Mouse (Mus musculus): ENCODE data around the gene Wwtr1. TPM values are rescaled to one million over a fixed set of nuclear protein-coding genes. Genes with fewer than 3 reads are reported as not detected.

The Wwtr1 gene
- polyA plus RNA-seq, 1 experiment from 2014 or later: 30.9 TPM

DNA sequence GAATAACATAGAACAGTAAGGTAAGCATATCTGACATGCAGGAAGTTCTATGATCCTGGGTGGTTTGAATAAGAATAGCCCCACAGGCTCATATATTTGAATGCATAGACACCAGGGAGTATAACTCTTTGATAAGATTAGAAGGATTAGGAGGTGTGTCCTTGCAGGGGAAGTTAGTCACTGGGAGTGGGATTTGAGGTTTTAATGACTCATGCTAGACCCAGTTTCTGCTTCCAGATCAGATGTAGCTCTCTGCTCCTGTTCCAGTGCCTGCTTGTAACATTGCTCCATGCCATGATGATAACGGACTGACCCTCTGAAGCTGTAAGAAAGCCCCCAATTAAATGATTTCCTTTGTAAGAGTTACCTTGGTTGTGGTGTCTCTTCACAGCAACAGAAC is 155.1 kb downstream of the Wwtr1 start:
- Histone ChIP-seq H3K27ac (replicated peaks; ENCODE audit: low read depth, low read length) (no peak overlapping the region), H3K9me3 (ENCODE audit: control insufficient read depth, low read length) (no peaks in the 10 kb centered on the region), H3K27me3 (replicated peaks; ENCODE audit: control insufficient read depth, insufficient read depth, low read length) (no peaks in the 10 kb centered on the region), H3K9ac (ENCODE audit: low read depth, low read length) (no peak overlapping the region), H3K4me3 (ENCODE audit: low read depth, low read length) (no peak overlapping the region), H3K4me2 (ENCODE audit: low read depth, low read length) (no peak overlapping the region), H3K4me1 (ENCODE audit: control insufficient read depth, insufficient read depth, low read length) (no peaks in the 10 kb centered on the region), H3K36me3 (ENCODE audit: control insufficient read depth, insufficient read depth, low read length) (no peaks in the 10 kb centered on the region)
- WGBS: 100% methylated on average over 1 of the region's 1 CpGs
- ATAC-seq (ENCODE audit: low read depth) (no peak), DNase-seq (ENCODE audit: low spot score) (no peak)

DNA sequence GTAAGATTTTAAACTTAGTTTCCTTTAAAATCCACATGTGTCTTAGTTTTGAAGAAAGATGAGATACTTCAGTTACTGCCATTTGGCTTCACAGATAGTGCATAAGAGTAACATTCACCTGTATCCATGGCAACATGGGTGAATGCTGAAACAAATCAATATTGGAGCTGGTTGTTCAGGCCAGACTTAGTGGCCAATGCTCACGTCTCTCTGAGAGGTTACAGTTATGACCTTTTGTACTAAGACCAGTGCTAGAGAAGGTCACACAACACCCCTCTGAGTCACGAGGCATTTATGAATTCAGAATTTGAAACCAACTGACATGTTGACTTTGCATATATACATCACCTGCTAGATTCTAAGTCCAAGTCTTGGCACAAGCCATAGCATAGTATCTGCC is 155.5 kb downstream of the Wwtr1 start:
- no peak overlapping the region for H3K9ac ChIP-seq (ENCODE audit: low read depth, low read length)
- H3K36me3 ChIP-seq (ENCODE audit: control insufficient read depth, insufficient read depth, low read length): no peaks in the 10 kb centered on the region
- H3K9me3 ChIP-seq (ENCODE audit: control insufficient read depth, low read length): no peaks in the 10 kb centered on the region
- no peaks in the 10 kb centered on the region for H3K4me1 ChIP-seq (ENCODE audit: control insufficient read depth, insufficient read depth, low read length)
- H3K27me3 ChIP-seq (replicated peaks; ENCODE audit: control insufficient read depth, insufficient read depth, low read length): no peaks in the 10 kb centered on the region
- no peak overlapping the region for H3K4me3 ChIP-seq (ENCODE audit: low read depth, low read length)
- no peak overlapping the region for H3K4me2 ChIP-seq (ENCODE audit: low read depth, low read length)
- 75% methylated on average over 2 of the region's 2 CpGs for WGBS
- ATAC-seq (ENCODE audit: low read depth) (no peak), DNase-seq (ENCODE audit: low spot score) (no peak)
- no peak overlapping the region for H3K27ac ChIP-seq (replicated peaks; ENCODE audit: low read depth, low read length)

DNA sequence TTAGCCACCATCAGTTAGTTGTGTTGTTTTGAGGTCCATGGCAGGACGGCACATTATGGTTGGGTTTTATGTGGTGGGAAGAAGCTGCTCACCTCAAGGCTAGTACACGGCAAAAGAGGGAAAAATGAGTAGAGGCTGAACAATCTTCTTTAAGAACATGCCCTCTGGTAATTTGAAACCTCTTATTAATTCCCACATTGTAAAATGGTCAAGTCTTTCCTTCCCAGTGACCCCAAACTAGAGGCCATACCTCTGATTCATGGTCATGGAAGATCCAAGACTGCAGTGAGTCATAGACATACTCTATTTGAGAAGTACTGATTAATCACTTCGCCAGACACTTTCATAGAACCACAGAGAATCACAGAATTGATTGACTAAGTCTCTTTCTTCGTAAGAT is 164.2 kb downstream of the Wwtr1 start:
- H3K4me1 ChIP-seq (ENCODE audit: control insufficient read depth, insufficient read depth, low read length): no peaks in the 10 kb centered on the region
- no peak overlapping the region for H3K4me2 ChIP-seq (ENCODE audit: low read depth, low read length)
- no peak overlapping the region for H3K9ac ChIP-seq (ENCODE audit: low read depth, low read length)
- H3K9me3 ChIP-seq (ENCODE audit: control insufficient read depth, low read length): no peaks in the 10 kb centered on the region
- H3K36me3 ChIP-seq (ENCODE audit: control insufficient read depth, insufficient read depth, low read length): no peaks in the 10 kb centered on the region
- 86% methylated on average over 4 of the region's 4 CpGs for WGBS
- no peaks in the 10 kb centered on the region for H3K27me3 ChIP-seq (replicated peaks; ENCODE audit: control insufficient read depth, insufficient read depth, low read length)
- DNase-seq (ENCODE audit: low spot score) (no peak), ATAC-seq (ENCODE audit: low read depth) (no peak)
- H3K4me3 ChIP-seq (ENCODE audit: low read depth, low read length): no peak overlapping the region
- H3K27ac ChIP-seq (replicated peaks; ENCODE audit: low read depth, low read length): no peak overlapping the region

Small RNA genes lying within 50 kb of the gene (microRNA-seq; reads per million reads assigned to microRNA genes)
- not detected for gene Mir6377 (ENCODE audit: borderline number of aligned reads)

Other genes starting within 250 kb of the Wwtr1 start
- gene Tm4sf4, start 150.6 kb downstream of the Wwtr1 start, polyA plus RNA-seq (2014; fragmentation: Nextera tagmentation; extraction: Ambion mirVana): 0.31 TPM in 1 of 2 replicates, not detected in the other
- 81.6 and 84.7 TPM in 2 replicates for gene Commd2, start 75.8 kb upstream of the Wwtr1 start, polyA plus RNA-seq (2014; fragmentation: Nextera tagmentation; extraction: Ambion mirVana)
- 0.14 TPM in 1 of 2 replicates, not detected in the other for gene Ankub1, start 116.9 kb upstream of the Wwtr1 start, polyA plus RNA-seq (2014; fragmentation: Nextera tagmentation; extraction: Ambion mirVana)
- gene Rnf13, start 160.2 kb upstream of the Wwtr1 start, polyA plus RNA-seq (2014; fragmentation: Nextera tagmentation; extraction: Ambion mirVana): 90.5 and 95.1 TPM in 2 replicates